Mouse (Mus musculus) bone marrow macrophage, adult 2 months (primary cell): ENCODE data around the gene Mpp3. TPM values are rescaled to one million over a fixed set of nuclear protein-coding genes. Genes with fewer than 3 reads are reported as not detected.
A peak's percentile ranks its signal among the peaks of the same experiment; 100 is the strongest.

Source experiments
- H3K27ac ChIP-seq: 2 replicates; pipeline ENCODE4 v1.5.1; 2012; ENCODE audit warnings: low read depth, low read length; ENCODE audit not compliant: insufficient read depth
- H3K4me1 ChIP-seq: 2 replicates; pipeline ENCODE4 v1.6.1; 2012; ENCODE audit warnings: low read length; ENCODE audit not compliant: control insufficient read depth, insufficient read depth
- H3K4me3 ChIP-seq: 2 replicates; pipeline ENCODE4 v1.5.1; 2012; ENCODE audit warnings: mild to moderate bottlenecking, low read length, moderate library complexity; ENCODE audit not compliant: insufficient read depth
- CTCF ChIP-seq: IDR thresholded peaks from 2 replicates; pipeline ENCODE4 v1.5.1; 2012; ENCODE audit warnings: low read depth, mild to moderate bottlenecking, low read length, moderate library complexity
- POLR2A ChIP-seq: IDR thresholded peaks from 2 replicates; pipeline ENCODE4 v1.6.1; 2012; ENCODE audit warnings: mild to moderate bottlenecking, low read depth, low read length, borderline replicate concordance
- polyA plus RNA-seq: library from polyadenylated mRNA; stranded (reverse); fragments of >200 nt; gene quantifications from 2 replicates; pipeline ENCODE4 v1.2.4, GENCODE M21; 2012; ENCODE audit not compliant: missing spikeins, insufficient read depth, insufficient read length

The Mpp3 gene
- polyA plus RNA-seq, 1 experiment = not detected

- peaks cover 4% of the 10 kb centered on the region for H3K4me1 ChIP-seq
- no peak overlapping the region for H3K27ac ChIP-seq
- H3K4me3 ChIP-seq = no peak overlapping the region
- no peak for TF ChIP-seq CTCF
- no peak for TF ChIP-seq POLR2A
Observed at GRCm38 (mm10) chr11:102040646-102041045, 12.4 kb upstream of the Mpp3 start.

GRCm38 (mm10) chr11:102040138-102040524 is 11.9 kb upstream of the Mpp3 start:
- Histone ChIP-seq H3K4me1 (peaks cover 4% of the 10 kb centered on the region), H3K27ac (no peak overlapping the region), H3K4me3 (no peak overlapping the region)
- TF ChIP-seq CTCF (peak; percentile 66), POLR2A (no peak)

GRCm38 (mm10) chr11:102039487-102040137 is 11.4 kb upstream of the Mpp3 start:
- H3K27ac ChIP-seq = no peak overlapping the region
- TF ChIP-seq CTCF (no peak), POLR2A (no peak)
- no peak overlapping the region for H3K4me3 ChIP-seq
- H3K4me1 ChIP-seq = peaks cover 4% of the 10 kb centered on the region

- Histone ChIP-seq H3K4me3 (no peak overlapping the region), H3K27ac (no peak overlapping the region), H3K4me1 (peaks cover 4% of the 10 kb centered on the region)
- TF ChIP-seq POLR2A = no peak
- TF ChIP-seq CTCF = no peak
Observed at GRCm38 (mm10) chr11:102037789-102038188, 9.5 kb upstream of the Mpp3 start.

GRCm38 (mm10) chr11:102036336-102036735 is 8.1 kb upstream of the Mpp3 start:
- Histone ChIP-seq H3K4me3 (no peak overlapping the region), H3K27ac (no peak overlapping the region), H3K4me1 (no peaks in the 10 kb centered on the region)
- TF ChIP-seq POLR2A = no peak
- no peak for TF ChIP-seq CTCF

GRCm38 (mm10) chr11:102035456-102035960 is 7.2 kb upstream of the Mpp3 start:
- Histone ChIP-seq H3K4me3 (no peak overlapping the region), H3K4me1 (no peaks in the 10 kb centered on the region), H3K27ac (no peak overlapping the region)
- TF ChIP-seq CTCF = no peak
- no peak for TF ChIP-seq POLR2A

GRCm38 (mm10) chr11:102034887-102035286 is 6.6 kb upstream of the Mpp3 start:
- Histone ChIP-seq H3K27ac (no peak overlapping the region), H3K4me3 (no peak overlapping the region), H3K4me1 (no peaks in the 10 kb centered on the region)
- TF ChIP-seq CTCF = no peak
- no peak for TF ChIP-seq POLR2A

GRCm38 (mm10) chr11:102033055-102033591 is 4.9 kb upstream of the Mpp3 start:
- no peak overlapping the region for H3K27ac ChIP-seq
- TF ChIP-seq POLR2A (no peak), CTCF (no peak)
- H3K4me3 ChIP-seq = no peak overlapping the region
- H3K4me1 ChIP-seq = no peaks in the 10 kb centered on the region

- Histone ChIP-seq H3K27ac (no peak overlapping the region), H3K4me3 (no peak overlapping the region), H3K4me1 (no peaks in the 10 kb centered on the region)
- no peak for TF ChIP-seq POLR2A
- TF ChIP-seq CTCF = no peak
Observed at GRCm38 (mm10) chr11:102031149-102031548, 2.9 kb upstream of the Mpp3 start.

GRCm38 (mm10) chr11:102029966-102030365 is 1.7 kb upstream of the Mpp3 start:
- Histone ChIP-seq H3K4me1 (no peaks in the 10 kb centered on the region), H3K27ac (no peak overlapping the region), H3K4me3 (no peak overlapping the region)
- TF ChIP-seq CTCF (no peak), POLR2A (no peak)
